ENCODE assay signal across 16 mouse cellular contexts in the genomic region with DNA sequence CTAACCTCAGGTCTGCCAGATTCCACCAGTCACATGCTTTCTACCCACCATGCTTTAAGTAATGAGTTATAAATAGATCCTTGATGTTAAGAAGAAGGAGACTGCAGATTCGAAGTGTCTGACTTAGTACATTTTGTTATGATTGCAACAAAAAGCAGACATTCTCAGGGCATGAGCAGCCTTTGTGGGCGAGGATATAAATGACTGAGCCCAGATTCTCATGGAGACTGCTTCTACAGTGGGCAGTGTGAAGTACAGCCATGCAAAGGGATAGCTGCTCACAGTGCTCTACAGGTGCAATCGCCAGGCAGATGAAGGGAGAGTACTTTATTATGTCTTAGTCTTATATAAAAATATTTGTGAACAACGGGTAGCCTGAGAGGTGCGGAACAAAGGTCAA.
"Had no signal": no experiment of that assay in that cellular context is flagged by ENCODE, and none has a peak within 500 bp of the region (broad histone marks: within the 10 kb centered on the region; RNA-seq: fewer than 3 reads in every experiment).

No protein-coding gene starts in this region.

- H3K27ac ChIP-seq: kidney, postnatal 0 days; liver, embryonic 13.5 days; midbrain, embryonic 12.5 days; midbrain, embryonic 15.5 days; neural tube, embryonic 12.5 days; neural tube, embryonic 15.5 days had no signal

- H3K27me3 ChIP-seq: liver, embryonic 13.5 days; midbrain, embryonic 12.5 days; midbrain, embryonic 15.5 days; neural tube, embryonic 12.5 days; neural tube, embryonic 15.5 days had no signal

- H3K9me3 ChIP-seq: liver, embryonic 13.5 days; midbrain, embryonic 12.5 days; midbrain, embryonic 15.5 days; neural tube, embryonic 12.5 days; neural tube, embryonic 15.5 days had no signal

- H3K4me3 ChIP-seq: liver, embryonic 13.5 days; midbrain, embryonic 12.5 days; midbrain, embryonic 15.5 days; neural tube, embryonic 12.5 days; neural tube, embryonic 15.5 days had no signal

- H3K4me1 ChIP-seq: liver, embryonic 13.5 days; midbrain, embryonic 12.5 days; midbrain, embryonic 15.5 days; neural tube, embryonic 12.5 days had no signal

- DNase-seq: kidney, adult 2 months; kidney, postnatal 25 days; layer of hippocampus, postnatal 36 days; liver, embryonic 13.5 days; lung, adult 2 months; lung, postnatal 14 days; lung, postnatal 4 days; right cerebral cortex, adult 18-20 months; thymus, adult 2 months; thymus, postnatal 14 days; thymus, postnatal 4 days had no signal

- H3K36me3 ChIP-seq: liver, embryonic 13.5 days; midbrain, embryonic 12.5 days; midbrain, embryonic 15.5 days; neural tube, embryonic 12.5 days; neural tube, embryonic 15.5 days had no signal
